Mouse (Mus musculus) olfactory bulb, adult 2 months (tissue): ENCODE data around the gene Sccpdh.

Experiments used
- CTCF ChIP-seq: fragments of 200-500 bp; IDR thresholded peaks from 2 replicates; pipeline ENCODE4 v1.5.1; 2012; ENCODE audit warnings: low read depth, mild to moderate bottlenecking, low read length, moderate library complexity; ENCODE audit not compliant: insufficient read depth
- POLR2A ChIP-seq: fragments of 200-500 bp; IDR thresholded peaks from 2 replicates; pipeline ENCODE4 v1.6.1; 2012; ENCODE audit warnings: mild to moderate bottlenecking, low read depth, low read length, moderate library complexity; ENCODE audit not compliant: insufficient read depth

DNA sequence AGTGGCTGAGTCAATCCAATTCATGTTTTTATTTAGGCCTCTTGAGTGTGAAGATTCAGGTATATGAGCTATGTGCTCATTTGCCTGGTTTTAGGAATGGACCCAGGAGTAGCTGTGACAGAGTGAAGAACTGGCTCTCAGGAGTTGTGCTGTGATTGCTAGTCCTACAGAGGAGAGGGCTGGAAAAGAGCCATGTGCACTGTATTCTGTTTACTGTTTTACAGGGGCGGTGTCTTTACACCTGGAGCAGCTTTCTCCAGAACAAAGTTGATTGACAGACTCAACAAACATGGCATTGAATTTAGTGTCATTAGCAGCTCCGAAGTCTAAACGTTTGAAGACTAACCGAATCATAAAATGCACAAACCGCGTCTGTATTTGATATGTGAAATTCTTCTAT is 18.3 kb downstream of the Sccpdh start:
- TF ChIP-seq POLR2A (no peak), CTCF (no peak)
